Mouse (Mus musculus) gastrocnemius, postnatal 10 days (tissue): Measurements from ENCODE around the gene Ick. TPM values are rescaled to one million over a fixed set of nuclear protein-coding genes. Genes with fewer than 3 reads are reported as not detected.

Source experiments
- DNase-seq: peaks from one replicate; pipeline ENCODE4 v3.0.0; 2021; ENCODE audit warnings: mixed read lengths
- total RNA-seq, 2 experiments: library from RNA; stranded (reverse); gene quantifications; 2 replicates each; pipeline ENCODE4 v1.2.3; 2021

Ick gene
- total RNA-seq, 2 experiments from 2014 or later: 15.5 to 20.6 TPM

- DNase-seq: peak; percentile 36
Measured at GRCm38 (mm10) chr9:78193902-78194597, 85.1 kb downstream of the Ick start.

GRCm38 (mm10) chr9:78195034-78195433 lies 86.0 kb downstream of the Ick start:
- no peak for DNase-seq

GRCm38 (mm10) chr9:78197801-78198200 lies 88.8 kb downstream of the Ick start:
- DNase-seq: no peak

GRCm38 (mm10) chr9:78204194-78204593 lies 95.2 kb downstream of the Ick start:
- DNase-seq: no peak

- no peak for DNase-seq
Measured at GRCm38 (mm10) chr9:78208956-78209355, 100.0 kb downstream of the Ick start.

- no peak for DNase-seq
Measured at GRCm38 (mm10) chr9:78210079-78210478, 101.1 kb downstream of the Ick start.

- no peak for DNase-seq
Measured at GRCm38 (mm10) chr9:78210821-78211220, 101.8 kb downstream of the Ick start.

- no peak for DNase-seq
Measured at GRCm38 (mm10) chr9:78211521-78211920, 102.5 kb downstream of the Ick start.

GRCm38 (mm10) chr9:78212341-78213049 lies 103.5 kb downstream of the Ick start:
- DNase-seq: no peak

GRCm38 (mm10) chr9:78217074-78217473 lies 108.1 kb downstream of the Ick start:
- no peak for DNase-seq

Other genes starting within 250 kb of the Ick start
- 10 to 100 TPM; 26.5 to 27.0 TPM for gene Elovl5, start 191.8 kb upstream of the Ick start, total RNA-seq
- not detected for gene Gcm1, start 57.3 kb upstream of the Ick start, total RNA-seq
- 10 to 100 TPM; 54.2 to 55.2 TPM for gene Fbxo9, start 127 bp upstream of the Ick start, total RNA-seq
- 10 to 100 TPM in 1 of 2 experiments, 1 to 10 TPM in 1; 9.9 to 10.6 TPM for gene Gsta4, start 73.6 kb downstream of the Ick start, total RNA-seq
- not detected for gene Gsta1, start 121.5 kb downstream of the Ick start, total RNA-seq
- not detected for gene Gm3776, start 147.9 kb downstream of the Ick start, total RNA-seq
- gene Gm10639, start 180.7 kb downstream of the Ick start, total RNA-seq: not detected
- gene Omt2a, start 205.6 kb downstream of the Ick start, total RNA-seq: not detected
- gene Omt2b, start 218.4 kb downstream of the Ick start, total RNA-seq: not detected
- gene Gsta2, start 246.6 kb downstream of the Ick start, total RNA-seq: not detected